19 mouse cellular contexts compared by ENCODE assay signal in the genomic region with DNA sequence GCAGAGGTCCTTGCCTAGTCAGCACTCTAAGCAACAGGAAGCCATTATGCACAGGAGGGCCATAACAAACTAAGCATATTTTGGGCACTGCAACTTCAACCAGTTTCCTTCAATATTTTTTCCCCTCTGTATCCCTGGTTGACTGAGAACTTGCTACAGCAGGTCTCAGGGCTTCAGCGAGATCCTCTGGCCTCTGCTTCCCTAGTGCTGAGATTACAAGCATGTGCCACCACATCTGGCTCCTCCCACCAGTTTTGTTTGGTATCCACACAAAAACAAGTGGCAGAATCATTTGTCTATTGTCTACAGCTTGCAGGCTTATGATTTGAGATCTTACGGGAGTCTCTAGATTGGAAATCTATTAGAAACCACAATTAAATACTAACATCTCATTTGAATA. TPM values are rescaled to one million over a fixed set of nuclear protein-coding genes. Genes with fewer than 3 reads are reported as not detected.
A peak's percentile ranks its signal among the peaks of the same experiment; 100 is the strongest.
DNase-seq lines count a peak whose midpoint lies in the region; ATAC-seq and TF ChIP-seq lines count a peak whose summit lies in the region.
"Had no signal": no experiment of that assay in that cellular context is flagged by ENCODE, and none has a peak within 500 bp of the region (broad histone marks: within the 10 kb centered on the region; RNA-seq: fewer than 3 reads in every experiment).

No protein-coding gene starts in this region.

- peaks cover 31% of the 10 kb centered on the region for H3K4me1 ChIP-seq in erythroblast, embryonic 14.5 days (ENCODE audit: control insufficient read depth)
- peaks cover 12% of the 10 kb centered on the region for H3K4me1 ChIP-seq in lung, embryonic 15.5 days
- peaks cover 2 to 11% of the 10 kb centered on the region in 2 experiments; a peak in 3 of 4 replicates for H3K4me1 ChIP-seq in MEL (ENCODE audit: control insufficient read depth in 1 of 2, insufficient read depth in 2 of 2, low read length in 2 of 2)
- H3K4me1 ChIP-seq in liver, embryonic 15.5 days (replicated peaks), result peaks cover 37% of the 10 kb centered on the region
- H3K4me1 ChIP-seq in forebrain, embryonic 16.5 days (replicated peaks; ENCODE audit: control insufficient read depth, insufficient read depth, low read length), result peaks cover 13% of the 10 kb centered on the region

- no peaks in the 10 kb centered on the region for H3K9me3 ChIP-seq in erythroblast, embryonic 14.5 days (ENCODE audit: control insufficient read depth, low read length)
- H3K9me3 ChIP-seq in lung, embryonic 15.5 days, result no peaks in the 10 kb centered on the region
- no peaks in the 10 kb centered on the region for H3K9me3 ChIP-seq in MEL (replicated peaks; ENCODE audit: insufficient read depth, low read length)
- no peaks in the 10 kb centered on the region for H3K9me3 ChIP-seq in liver, embryonic 15.5 days (replicated peaks)
- H3K9me3 ChIP-seq in forebrain, embryonic 16.5 days (ENCODE audit: control insufficient read depth, low read length), result no peaks in the 10 kb centered on the region
- H3K9me3 ChIP-seq: embryonic facial prominence, embryonic 15.5 days had no signal

- no peak for TF ChIP-seq RAD21 in MEL (IDR thresholded peaks at IDR 0.05; ENCODE audit: low read depth, low read length)

- no peak for TF ChIP-seq POLR2A in MEL (IDR thresholded peaks at IDR 0.05; ENCODE audit: control insufficient read depth in 1 of 2, insufficient read depth in 1 of 2, low read depth in 1 of 2, low read length in 2 of 2, poor library complexity in 1 of 2)

- no peak for TF ChIP-seq EP300 in MEL (IDR thresholded peaks at IDR 0.05; ENCODE audit: low read depth in 1 of 2, low read length in 2 of 2)

- WGBS in lung, embryonic 15.5 days, result 79% methylated on average over 2 of the region's 2 CpGs
- 42% methylated on average over 2 of the region's 2 CpGs for WGBS in liver, embryonic 15.5 days (ENCODE audit: insufficient replicate concordance)
- WGBS in forebrain, embryonic 16.5 days, result 81% methylated on average over 2 of the region's 2 CpGs

- H3K4me2 ChIP-seq in lung, embryonic 15.5 days, result peak overlapping the region; percentile 2; the same call in 1 of the 2 replicates
- H3K4me2 ChIP-seq in liver, embryonic 15.5 days, result peak overlapping the region; percentile 23; the same call in 1 of the 2 replicates
- H3K4me2 ChIP-seq in forebrain, embryonic 16.5 days (ENCODE audit: low read length), result no peak overlapping the region
- H3K4me2 ChIP-seq: embryonic facial prominence, embryonic 15.5 days had no signal

- peaks cover 66% of the 10 kb centered on the region for H3K79me2 ChIP-seq in MEL (ENCODE audit: control insufficient read depth, insufficient read depth, low read length, poor library complexity)

- no peaks in the 10 kb centered on the region for H3K27me3 ChIP-seq in erythroblast, embryonic 14.5 days (ENCODE audit: control insufficient read depth)
- H3K27me3 ChIP-seq in lung, embryonic 15.5 days, result no peaks in the 10 kb centered on the region
- no peaks in the 10 kb centered on the region for H3K27me3 ChIP-seq in MEL (ENCODE audit: control insufficient read depth in 1 of 2, insufficient read depth in 2 of 2, low read length in 2 of 2)
- H3K27me3 ChIP-seq in liver, embryonic 15.5 days, result no peaks in the 10 kb centered on the region
- H3K27me3 ChIP-seq in forebrain, embryonic 16.5 days (replicated peaks; ENCODE audit: control insufficient read depth, insufficient read depth, low read length), result no peaks in the 10 kb centered on the region
- H3K27me3 ChIP-seq: embryonic facial prominence, embryonic 15.5 days had no signal

- H3K9ac ChIP-seq in lung, embryonic 15.5 days, result no peak overlapping the region
- peak overlapping the region; percentile 51 for H3K9ac ChIP-seq in MEL (ENCODE audit: control insufficient read depth, low read depth, low read length, poor library complexity, severe bottlenecking)
- no peak overlapping the region for H3K9ac ChIP-seq in liver, embryonic 15.5 days
- no peak overlapping the region for H3K9ac ChIP-seq in forebrain, embryonic 16.5 days (replicated peaks; ENCODE audit: low read depth, low read length)
- H3K9ac ChIP-seq: embryonic facial prominence, embryonic 15.5 days had no signal

- no peak for ATAC-seq in erythroblast, adult 5-6 weeks (replicated peaks; ENCODE audit: low FRiP score, poor library complexity, severe bottlenecking)
- ATAC-seq in lung, embryonic 15.5 days (ENCODE audit: borderline replicate concordance, extremely low read depth, low FRiP score, low TSS enrichment), result no peak
- no peak for ATAC-seq in liver, embryonic 15.5 days (ENCODE audit: insufficient read depth)
- ATAC-seq in forebrain, embryonic 16.5 days, result no peak
- ATAC-seq: inflammation-experienced regulatory T-cells, adult 6 months had no signal

- H3K36me3 ChIP-seq in erythroblast, embryonic 14.5 days (ENCODE audit: control insufficient read depth), result peaks cover 44% of the 10 kb centered on the region
- H3K36me3 ChIP-seq in lung, embryonic 15.5 days, result peaks cover 25% of the 10 kb centered on the region
- H3K36me3 ChIP-seq in MEL (ENCODE audit: control insufficient read depth in 1 of 2, insufficient read depth in 2 of 2, low read length in 2 of 2), result peaks cover 15 to 22% of the 10 kb centered on the region in 2 experiments
- H3K36me3 ChIP-seq in liver, embryonic 15.5 days (replicated peaks), result peaks cover 37% of the 10 kb centered on the region
- H3K36me3 ChIP-seq in forebrain, embryonic 16.5 days (ENCODE audit: control insufficient read depth, insufficient read depth), result peaks cover 9% of the 10 kb centered on the region

- H3K27ac ChIP-seq in lung, embryonic 15.5 days, result no peak overlapping the region
- no peak overlapping the region for H3K27ac ChIP-seq in MEL (ENCODE audit: control insufficient read depth, low read depth, low read length)
- no peak overlapping the region for H3K27ac ChIP-seq in liver, embryonic 15.5 days (replicated peaks)
- no peak overlapping the region for H3K27ac ChIP-seq in forebrain, embryonic 16.5 days (ENCODE audit: low read length)
- H3K27ac ChIP-seq: embryonic facial prominence, embryonic 15.5 days; heart, adult 2 months had no signal

- peak overlapping the region; percentile 5 for H3K4me3 ChIP-seq in erythroblast, embryonic 14.5 days (replicated peaks)
- H3K4me3 ChIP-seq in lung, embryonic 15.5 days, result no peak overlapping the region
- peak overlapping the region; percentile 15 to 40 for H3K4me3 ChIP-seq in MEL (ENCODE audit: control insufficient read depth in 1 of 2, insufficient read depth in 1 of 2, low read depth in 2 of 2, low read length in 2 of 2)
- H3K4me3 ChIP-seq in liver, embryonic 15.5 days (replicated peaks), result no peak overlapping the region
- H3K4me3 ChIP-seq in forebrain, embryonic 16.5 days (replicated peaks; ENCODE audit: low read length), result no peak overlapping the region
- H3K4me3 ChIP-seq: embryonic facial prominence, embryonic 15.5 days; heart, adult 2 months had no signal

- no peak for DNase-seq in lung, postnatal 25 days (ENCODE audit: low spot score)
- peak; percentile 58 for DNase-seq in MEL (ENCODE audit: low read depth, low spot score)
- no peak for DNase-seq in adrenal gland, postnatal 25 days
- DNase-seq: cerebellum, adult 2 months; cerebellum, postnatal 36 days; gastrocnemius, postnatal 10 days; heart, adult 2 months; kidney, adult 2 months; kidney, postnatal 14 days; lung, postnatal 10 days; right cerebral cortex, postnatal 4 days; thymus, postnatal 14 days had no signal

- TF ChIP-seq CTCF in MEL (IDR thresholded peaks at IDR 0.05 in 2 of 3, conservative IDR thresholded peaks at IDR 0.05 in 1 of 3; ENCODE audit: control insufficient read depth in 1 of 3, insufficient read depth in 1 of 3, low read depth in 2 of 3, low read length in 3 of 3, poor library complexity in 1 of 3, severe bottlenecking in 1 of 3), result no peak

RNA-seq across cellular contexts. Expression of a gene that starts 1.9 kb away (rescaled TPM):
- polyA plus RNA-seq in erythroblast, embryonic 14.5 days (2012), result 25.0 and 27.4 TPM in 2 replicates
- total RNA-seq in erythroblast, adult 5-6 weeks (2015; ENCODE audit: low replicate concordance), result 30.5 and 37.1 TPM in 2 replicates
- total RNA-seq in erythroblast, adult 5-6 weeks (2017; ENCODE audit: low replicate concordance), result 30.8 and 49.3 TPM in 2 replicates
- polyA plus RNA-seq in lung, embryonic 15.5 days (2015; fragmentation: Nextera tagmentation; extraction: Ambion mirVana), result 111 and 118 TPM in 2 replicates
- 400 and 417 TPM in 2 replicates for total RNA-seq in MEL (2012; rRNA removed)
- 100 to 1,000 TPM in 1 of 2 experiments, 10 to 100 TPM in 1; 94.0 to 509 TPM for polyA plus RNA-seq in MEL (2012; ENCODE audit: insufficient read depth in 1 of 2, insufficient read length in 2 of 2, low read depth in 1 of 2, low replicate concordance in 2 of 2, missing spikeins in 1 of 2)
- polyA plus RNA-seq in liver, embryonic 15.5 days (2015; fragmentation: Nextera tagmentation; extraction: Ambion mirVana), result 57.4 and 65.8 TPM in 2 replicates
- polyA plus RNA-seq in forebrain, embryonic 16.5 days (2015; fragmentation: Nextera tagmentation; extraction: Ambion mirVana), result 71.7 and 81.4 TPM in 2 replicates
- 90.8 and 124 TPM in 2 replicates for total RNA-seq in adrenal gland, postnatal 25 days (2021)

RNA-seq across cellular contexts. Expression of a gene that starts 2.4 kb away (rescaled TPM):
- polyA plus RNA-seq in erythroblast, embryonic 14.5 days (2012), result 3.8 and 4.7 TPM in 2 replicates
- total RNA-seq in erythroblast, adult 5-6 weeks (2015; ENCODE audit: low replicate concordance), result 240 and 267 TPM in 2 replicates
- 214 and 284 TPM in 2 replicates for total RNA-seq in erythroblast, adult 5-6 weeks (2017; ENCODE audit: low replicate concordance)
- 108 and 110 TPM in 2 replicates for polyA plus RNA-seq in lung, embryonic 15.5 days (2015; fragmentation: Nextera tagmentation; extraction: Ambion mirVana)
- total RNA-seq in MEL (2012; rRNA removed), result 93.6 and 102 TPM in 2 replicates
- polyA plus RNA-seq in MEL (2012; ENCODE audit: insufficient read depth in 1 of 2, insufficient read length in 2 of 2, low read depth in 1 of 2, low replicate concordance in 2 of 2, missing spikeins in 1 of 2), result 100 to 1,000 TPM; 157 to 182 TPM
- 36.7 and 39.5 TPM in 2 replicates for polyA plus RNA-seq in liver, embryonic 15.5 days (2015; fragmentation: Nextera tagmentation; extraction: Ambion mirVana)
- 129 and 134 TPM in 2 replicates for polyA plus RNA-seq in forebrain, embryonic 16.5 days (2015; fragmentation: Nextera tagmentation; extraction: Ambion mirVana)
- 297 and 334 TPM in 2 replicates for total RNA-seq in adrenal gland, postnatal 25 days (2021)

RNA-seq across cellular contexts. Expression of a gene that starts 26.1 kb away (rescaled TPM):
- 0.19 and 0.23 TPM in 2 replicates for polyA plus RNA-seq in erythroblast, embryonic 14.5 days (2012)
- total RNA-seq in erythroblast, adult 5-6 weeks (2015; ENCODE audit: low replicate concordance), result 4.2 TPM in 2 replicates
- 9.5 and 12.0 TPM in 2 replicates for total RNA-seq in erythroblast, adult 5-6 weeks (2017; ENCODE audit: low replicate concordance)
- 2.0 and 3.3 TPM in 2 replicates for polyA plus RNA-seq in lung, embryonic 15.5 days (2015; fragmentation: Nextera tagmentation; extraction: Ambion mirVana)
- 0.85 and 1.2 TPM in 2 replicates for total RNA-seq in MEL (2012; rRNA removed)
- polyA plus RNA-seq in MEL (2012; ENCODE audit: insufficient read depth in 1 of 2, insufficient read length in 2 of 2, low read depth in 1 of 2, low replicate concordance in 2 of 2, missing spikeins in 1 of 2), result 1 to 10 TPM in 1 of 2 experiments, not detected in 1; 1.9 TPM
- 1.7 and 2.1 TPM in 2 replicates for polyA plus RNA-seq in liver, embryonic 15.5 days (2015; fragmentation: Nextera tagmentation; extraction: Ambion mirVana)
- 6.9 and 8.5 TPM in 2 replicates for polyA plus RNA-seq in forebrain, embryonic 16.5 days (2015; fragmentation: Nextera tagmentation; extraction: Ambion mirVana)
- 14.5 and 17.1 TPM in 2 replicates for total RNA-seq in adrenal gland, postnatal 25 days (2021)

RNA-seq across cellular contexts. Expression of a gene that starts 43.7 kb away (rescaled TPM):
- polyA plus RNA-seq in erythroblast, embryonic 14.5 days (2012), result 6.7 and 6.9 TPM in 2 replicates
- 17.3 and 43.0 TPM in 2 replicates for total RNA-seq in erythroblast, adult 5-6 weeks (2015; ENCODE audit: low replicate concordance)
- total RNA-seq in erythroblast, adult 5-6 weeks (2017; ENCODE audit: low replicate concordance), result 44.7 and 97.2 TPM in 2 replicates
- 25.4 and 26.2 TPM in 2 replicates for polyA plus RNA-seq in lung, embryonic 15.5 days (2015; fragmentation: Nextera tagmentation; extraction: Ambion mirVana)
- 25.4 and 25.7 TPM in 2 replicates for total RNA-seq in MEL (2012; rRNA removed)
- polyA plus RNA-seq in MEL (2012; ENCODE audit: insufficient read depth in 1 of 2, insufficient read length in 2 of 2, low read depth in 1 of 2, low replicate concordance in 2 of 2, missing spikeins in 1 of 2), result 10 to 100 TPM in 1 of 2 experiments, not detected in 1; 33.9 TPM
- polyA plus RNA-seq in liver, embryonic 15.5 days (2015; fragmentation: Nextera tagmentation; extraction: Ambion mirVana), result 32.8 and 34.7 TPM in 2 replicates
- 19.8 and 23.8 TPM in 2 replicates for polyA plus RNA-seq in forebrain, embryonic 16.5 days (2015; fragmentation: Nextera tagmentation; extraction: Ambion mirVana)
- total RNA-seq in adrenal gland, postnatal 25 days (2021), result 8.7 and 16.7 TPM in 2 replicates

RNA-seq across cellular contexts. Expression of a gene that starts 47.3 kb away (rescaled TPM):
- polyA plus RNA-seq in erythroblast, embryonic 14.5 days (2012), result 0.02 TPM in 1 of 2 replicates, not detected in the other
- total RNA-seq in erythroblast, adult 5-6 weeks (2015; ENCODE audit: low replicate concordance), result 20.8 and 23.6 TPM in 2 replicates
- 11.2 and 12.0 TPM in 2 replicates for total RNA-seq in erythroblast, adult 5-6 weeks (2017; ENCODE audit: low replicate concordance)
- 40.4 and 45.3 TPM in 2 replicates for polyA plus RNA-seq in lung, embryonic 15.5 days (2015; fragmentation: Nextera tagmentation; extraction: Ambion mirVana)
- 2.6 and 2.9 TPM in 2 replicates for total RNA-seq in MEL (2012; rRNA removed)
- 1 to 10 TPM in 1 of 2 experiments, not detected in 1; 9.5 TPM for polyA plus RNA-seq in MEL (2012; ENCODE audit: insufficient read depth in 1 of 2, insufficient read length in 2 of 2, low read depth in 1 of 2, low replicate concordance in 2 of 2, missing spikeins in 1 of 2)
- 6.8 and 7.4 TPM in 2 replicates for polyA plus RNA-seq in liver, embryonic 15.5 days (2015; fragmentation: Nextera tagmentation; extraction: Ambion mirVana)
- polyA plus RNA-seq in forebrain, embryonic 16.5 days (2015; fragmentation: Nextera tagmentation; extraction: Ambion mirVana), result 93.8 and 101 TPM in 2 replicates
- 57.9 and 58.3 TPM in 2 replicates for total RNA-seq in adrenal gland, postnatal 25 days (2021)

Comparison
In these comparisons a context has a peak if more than half of its experiments do, and no peak if none do; other contexts are left out.
1. H3K4me3 ChIP-seq: peak in erythroblast, embryonic 14.5 days (single experiment) and MEL (2 of 2); none in lung, embryonic 15.5 days (single experiment), liver, embryonic 15.5 days (single experiment) and forebrain, embryonic 16.5 days (single experiment).